Mouse (Mus musculus): Measurements from ENCODE around the gene Olfr867. TPM values are rescaled to one million over a fixed set of nuclear protein-coding genes. Genes with fewer than 3 reads are reported as not detected.

Gene Olfr867
- not detected in 4 replicates for total RNA-seq (2023)

GRCm38 (mm10) chr9:20057462-20057861, at the start of gene Olfr867:
Gene Olfr867, minus strand, starts transcription at chr9:20057562.

GRCm38 (mm10) chr9:20098326-20098725, 41.0 kb upstream of the Olfr867 start, which contains the start of gene Olfr868:
Gene Olfr868, plus strand, starts transcription at chr9:20098626.

GRCm38 (mm10) chr9:20027935-20028334, 29.4 kb downstream of the Olfr867 start, which contains the start of gene Olfr866:
Gene Olfr866, minus strand, starts transcription at chr9:20028035.

Other genes with a start within 250 kb of the Olfr867 start
- gene Olfr860, start 207.8 kb downstream of the Olfr867 start, total RNA-seq (2023): not detected in 4 replicates
- not detected in 4 replicates for gene Olfr862, start 169.6 kb downstream of the Olfr867 start, total RNA-seq (2023)
- gene Olfr77, start 140.7 kb downstream of the Olfr867 start, total RNA-seq (2023): not detected in 4 replicates
- not detected in 4 replicates for gene Olfr866, start 29.5 kb downstream of the Olfr867 start, total RNA-seq (2023)
- not detected in 4 replicates for gene Olfr868, start 41.1 kb upstream of the Olfr867 start, total RNA-seq (2023)
- gene Olfr869, start 71.4 kb upstream of the Olfr867 start, total RNA-seq (2023): not detected in 4 replicates
- gene Olfr870, start 116.5 kb upstream of the Olfr867 start, total RNA-seq (2023): not detected in 4 replicates
- gene Olfr871, start 154.6 kb upstream of the Olfr867 start, total RNA-seq (2023): not detected in 4 replicates
- gene Olfr872, start 179.6 kb upstream of the Olfr867 start, total RNA-seq (2023): not detected in 4 replicates
- not detected in 4 replicates for gene Olfr39, start 224.8 kb upstream of the Olfr867 start, total RNA-seq (2023)
- gene Olfr873, start 241.0 kb upstream of the Olfr867 start, total RNA-seq (2023): not detected in 4 replicates